Mouse (Mus musculus): ENCODE results near the gene Nol10. TPM values are rescaled to one million over a fixed set of nuclear protein-coding genes. Genes with fewer than 3 reads are reported as not detected.

The Nol10 gene
- polyA plus RNA-seq, 1 experiment from 2014 or later = 24.6 TPM

GRCm38 (mm10) chr12:17425254-17426169, 77.3 kb downstream of the Nol10 start:
- peaks cover 73% of the 10 kb centered on the region for H3K36me3 ChIP-seq
- no peak for ATAC-seq
- no peaks in the 10 kb centered on the region for H3K4me1 ChIP-seq (replicated peaks)
- H3K27ac ChIP-seq = no peak overlapping the region
- no peak overlapping the region for H3K4me2 ChIP-seq (replicated peaks)
- H3K27me3 ChIP-seq = no peaks in the 10 kb centered on the region
- H3K9ac ChIP-seq (replicated peaks) = no peak overlapping the region
- H3K9me3 ChIP-seq = no peaks in the 10 kb centered on the region
- H3K4me3 ChIP-seq (replicated peaks) = no peak overlapping the region
- WGBS = 88% methylated on average over 11 of the region's 11 CpGs

- H3K9me3 ChIP-seq = no peaks in the 10 kb centered on the region
- H3K27ac ChIP-seq = no peak overlapping the region
- H3K4me1 ChIP-seq (replicated peaks) = no peaks in the 10 kb centered on the region
- peaks cover 75% of the 10 kb centered on the region for H3K36me3 ChIP-seq
- no peak for ATAC-seq
- H3K4me3 ChIP-seq (replicated peaks) = no peak overlapping the region
- no peak overlapping the region for H3K4me2 ChIP-seq (replicated peaks)
- H3K9ac ChIP-seq (replicated peaks) = no peak overlapping the region
- 76% methylated on average over 3 of the region's 3 CpGs for WGBS
- H3K27me3 ChIP-seq = no peaks in the 10 kb centered on the region
These were observed 78.5 kb downstream of the Nol10 start for GRCm38 (mm10) chr12:17426735-17427134.

DNA sequence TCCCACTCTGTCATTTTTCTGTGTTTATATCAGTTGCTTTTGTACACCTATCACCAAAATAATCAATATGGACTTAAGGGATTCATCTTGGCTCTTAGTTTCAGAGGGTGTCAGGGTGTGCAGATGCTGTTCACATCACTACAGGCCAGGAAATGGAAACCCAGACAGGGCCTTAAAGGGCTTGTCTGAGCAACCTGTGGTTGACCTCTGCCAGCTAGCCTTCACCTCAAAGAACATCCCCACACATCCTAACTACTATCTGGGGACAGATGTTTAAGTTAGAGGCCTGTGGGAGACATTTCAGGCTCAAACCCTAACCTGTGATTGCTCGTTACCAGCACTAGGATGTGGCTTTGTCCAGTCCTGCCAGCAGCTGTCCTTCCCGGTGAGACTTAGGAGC, 82.3 kb downstream of the Nol10 start:
- H3K9ac ChIP-seq (replicated peaks) = no peak overlapping the region
- peaks cover 59% of the 10 kb centered on the region for H3K36me3 ChIP-seq
- H3K27me3 ChIP-seq = no peaks in the 10 kb centered on the region
- H3K27ac ChIP-seq = no peak overlapping the region
- 85% methylated on average over 2 of the region's 2 CpGs for WGBS
- H3K4me1 ChIP-seq (replicated peaks) = no peaks in the 10 kb centered on the region
- H3K4me3 ChIP-seq (replicated peaks) = no peak overlapping the region
- no peak for ATAC-seq
- H3K9me3 ChIP-seq = no peaks in the 10 kb centered on the region
- no peak overlapping the region for H3K4me2 ChIP-seq (replicated peaks)

DNA sequence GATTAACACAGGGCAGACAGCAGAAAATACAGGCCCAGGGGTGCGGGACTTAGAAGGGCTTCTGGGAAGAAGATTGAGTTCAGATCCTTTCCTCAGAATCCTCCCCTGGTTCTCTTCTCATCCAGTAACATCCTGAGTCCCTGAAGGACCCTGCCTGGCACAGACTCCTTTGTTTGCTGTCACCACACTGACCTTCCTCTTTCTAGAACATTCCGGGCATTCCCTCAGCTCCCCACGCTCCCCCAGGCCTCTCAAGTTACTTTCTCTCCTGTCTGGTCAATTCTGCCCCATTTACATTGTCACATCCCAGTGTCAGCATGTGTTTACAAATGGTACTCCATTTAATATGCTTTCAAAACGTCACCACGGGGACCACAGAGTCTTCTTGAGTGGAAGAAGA, 82.9 kb downstream of the Nol10 start:
- no peak overlapping the region for H3K9ac ChIP-seq (replicated peaks)
- H3K4me3 ChIP-seq (replicated peaks) = no peak overlapping the region
- no peak overlapping the region for H3K4me2 ChIP-seq (replicated peaks)
- H3K9me3 ChIP-seq = no peaks in the 10 kb centered on the region
- peaks cover 58% of the 10 kb centered on the region for H3K36me3 ChIP-seq
- 89% methylated on average over 5 of the region's 5 CpGs for WGBS
- no peak for ATAC-seq
- H3K27ac ChIP-seq = no peak overlapping the region
- H3K27me3 ChIP-seq = no peaks in the 10 kb centered on the region
- no peaks in the 10 kb centered on the region for H3K4me1 ChIP-seq (replicated peaks)

DNA sequence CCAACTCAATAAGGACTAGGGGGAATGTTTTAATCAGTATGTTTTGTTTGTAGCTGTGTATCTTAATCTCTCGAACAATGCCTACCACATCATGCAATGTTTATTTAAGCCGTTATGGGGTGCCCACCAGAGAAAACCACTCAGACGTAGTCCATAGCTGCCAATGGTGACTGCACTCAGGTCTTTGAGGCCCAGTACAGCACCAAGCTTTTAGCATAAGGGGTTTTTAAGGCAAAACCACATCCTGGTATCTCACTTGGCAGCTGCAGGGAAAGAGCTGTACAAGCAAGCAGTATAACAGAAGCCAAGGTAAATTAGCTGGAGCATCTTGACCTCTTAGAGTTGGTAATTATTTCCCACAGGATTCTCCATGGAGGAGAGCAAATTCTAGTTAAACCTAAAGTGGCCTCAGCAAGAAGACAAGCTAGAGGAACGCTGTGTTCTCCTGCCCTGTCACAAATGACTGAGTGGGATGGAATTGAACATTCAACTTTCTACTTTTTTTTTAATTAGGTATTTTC, 83.6 kb downstream of the Nol10 start:
- no peak overlapping the region for H3K4me3 ChIP-seq (replicated peaks)
- no peak for ATAC-seq
- no peak overlapping the region for H3K27ac ChIP-seq
- 85% methylated on average over 4 of the region's 4 CpGs for WGBS
- H3K27me3 ChIP-seq = no peaks in the 10 kb centered on the region
- H3K9ac ChIP-seq (replicated peaks) = no peak overlapping the region
- H3K4me2 ChIP-seq (replicated peaks) = no peak overlapping the region
- no peaks in the 10 kb centered on the region for H3K9me3 ChIP-seq
- H3K36me3 ChIP-seq = peaks cover 55% of the 10 kb centered on the region
- no peaks in the 10 kb centered on the region for H3K4me1 ChIP-seq (replicated peaks)

GRCm38 (mm10) chr12:17433712-17434111, 85.5 kb downstream of the Nol10 start:
- no peaks in the 10 kb centered on the region for H3K27me3 ChIP-seq
- H3K36me3 ChIP-seq = peaks cover 39% of the 10 kb centered on the region
- no peak overlapping the region for H3K4me2 ChIP-seq (replicated peaks)
- ATAC-seq = no peak
- WGBS = 92% methylated on average over 4 of the region's 4 CpGs
- H3K4me1 ChIP-seq (replicated peaks) = no peaks in the 10 kb centered on the region
- no peak overlapping the region for H3K4me3 ChIP-seq (replicated peaks)
- no peak overlapping the region for H3K27ac ChIP-seq
- no peak overlapping the region for H3K9ac ChIP-seq (replicated peaks)
- H3K9me3 ChIP-seq = no peaks in the 10 kb centered on the region

GRCm38 (mm10) chr12:17436471-17436870, 88.2 kb downstream of the Nol10 start:
- Histone ChIP-seq H3K4me3 (replicated peaks) (no peak overlapping the region), H3K27ac (no peak overlapping the region), H3K4me2 (replicated peaks) (no peak overlapping the region), H3K27me3 (no peaks in the 10 kb centered on the region), H3K9ac (replicated peaks) (no peak overlapping the region), H3K36me3 (peaks cover 15% of the 10 kb centered on the region), H3K9me3 (no peaks in the 10 kb centered on the region), H3K4me1 (replicated peaks) (no peaks in the 10 kb centered on the region)
- no peak for ATAC-seq
- WGBS = 85% methylated on average over 2 of the region's 2 CpGs

DNA sequence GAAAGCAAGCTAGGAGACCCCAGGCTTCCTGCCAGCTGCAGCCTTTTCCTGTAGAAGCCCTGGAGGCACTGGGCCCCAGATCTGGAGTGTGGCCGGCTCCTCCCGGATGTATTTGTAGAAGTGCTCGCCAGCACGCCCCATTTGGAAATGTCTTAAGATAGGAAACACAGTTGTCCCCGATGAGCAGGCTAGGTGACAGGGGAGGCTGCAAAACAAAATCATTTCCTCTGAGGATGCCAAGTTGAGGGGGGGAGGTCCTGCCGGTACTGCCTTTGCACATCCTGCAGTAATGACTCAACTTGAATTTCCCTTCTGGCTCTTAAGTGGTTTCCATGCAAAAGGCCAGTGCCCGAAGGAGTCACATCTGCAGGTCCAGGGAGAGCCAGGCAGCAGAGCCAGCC, 92.0 kb downstream of the Nol10 start:
- H3K4me3 ChIP-seq (replicated peaks) = no peak overlapping the region
- no peak overlapping the region for H3K27ac ChIP-seq
- H3K27me3 ChIP-seq = no peaks in the 10 kb centered on the region
- ATAC-seq = no peak
- no peaks in the 10 kb centered on the region for H3K9me3 ChIP-seq
- WGBS = 78% methylated on average over 7 of the region's 7 CpGs
- no peaks in the 10 kb centered on the region for H3K4me1 ChIP-seq (replicated peaks)
- 0 out of 2 replicates have a peak, but pooled peaks cover 5% of the 10 kb centered on the region for H3K36me3 ChIP-seq
- no peak overlapping the region for H3K9ac ChIP-seq (replicated peaks)
- H3K4me2 ChIP-seq (replicated peaks) = no peak overlapping the region

DNA sequence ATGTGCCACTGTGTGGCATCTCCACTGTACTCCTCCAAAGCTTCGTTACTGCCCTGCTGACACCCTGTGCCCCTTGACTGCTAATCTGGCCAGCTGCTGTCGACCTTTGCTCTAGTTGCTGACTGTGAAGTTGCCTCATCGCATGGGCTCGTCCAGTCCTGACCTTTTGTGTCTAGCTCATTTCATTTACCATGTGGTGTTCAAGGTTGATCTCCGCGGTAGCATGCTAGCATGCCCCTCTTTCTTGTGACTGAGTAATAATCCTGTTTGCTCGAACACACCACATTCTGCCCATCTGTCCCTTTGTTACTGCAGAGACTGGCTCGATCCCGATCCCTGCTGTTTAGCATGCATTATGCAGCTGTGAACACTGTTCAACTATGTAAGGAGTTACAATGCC, 93.2 kb downstream of the Nol10 start:
- H3K4me3 ChIP-seq (replicated peaks) = no peak overlapping the region
- no peaks in the 10 kb centered on the region for H3K9me3 ChIP-seq
- no peaks in the 10 kb centered on the region for H3K36me3 ChIP-seq
- no peaks in the 10 kb centered on the region for H3K4me1 ChIP-seq (replicated peaks)
- no peak overlapping the region for H3K27ac ChIP-seq
- no peaks in the 10 kb centered on the region for H3K27me3 ChIP-seq
- 26% methylated on average over 9 of the region's 9 CpGs for WGBS
- no peak overlapping the region for H3K4me2 ChIP-seq (replicated peaks)
- no peak overlapping the region for H3K9ac ChIP-seq (replicated peaks)
- peak; percentile 50; the same call in 1 of the 2 replicates for ATAC-seq

DNA sequence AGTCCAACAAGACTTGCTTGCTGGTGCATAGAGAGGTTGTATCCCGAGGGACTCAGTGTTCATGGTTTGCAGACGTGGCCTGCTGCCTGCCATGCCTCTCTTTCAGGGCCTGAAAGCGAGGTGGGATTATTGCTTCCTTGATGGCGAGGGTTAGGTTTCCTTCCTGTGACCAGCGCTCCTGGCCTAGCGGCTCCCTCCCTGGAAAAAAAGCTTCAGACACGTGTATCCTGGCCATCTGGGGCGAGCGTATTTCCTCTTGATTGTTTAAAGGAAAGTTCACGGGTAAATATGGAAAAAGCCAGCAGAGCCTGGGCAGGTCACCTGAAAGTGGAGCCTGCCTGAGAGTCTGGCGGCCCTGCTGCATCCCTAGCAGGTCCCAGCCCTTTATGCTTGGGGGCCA, 96.1 kb downstream of the Nol10 start:
- no peak overlapping the region for H3K4me3 ChIP-seq (replicated peaks)
- H3K9ac ChIP-seq (replicated peaks) = no peak overlapping the region
- WGBS = 74% methylated on average over 11 of the region's 11 CpGs
- no peaks in the 10 kb centered on the region for H3K27me3 ChIP-seq
- no peaks in the 10 kb centered on the region for H3K36me3 ChIP-seq
- no peak overlapping the region for H3K27ac ChIP-seq
- no peaks in the 10 kb centered on the region for H3K4me1 ChIP-seq (replicated peaks)
- no peak for ATAC-seq
- no peak overlapping the region for H3K4me2 ChIP-seq (replicated peaks)
- no peaks in the 10 kb centered on the region for H3K9me3 ChIP-seq

GRCm38 (mm10) chr12:17445251-17445650, 97.0 kb downstream of the Nol10 start:
- H3K4me1 ChIP-seq (replicated peaks) = no peaks in the 10 kb centered on the region
- H3K27me3 ChIP-seq = no peaks in the 10 kb centered on the region
- 92% methylated on average over 7 of the region's 7 CpGs for WGBS
- no peak overlapping the region for H3K4me3 ChIP-seq (replicated peaks)
- no peaks in the 10 kb centered on the region for H3K36me3 ChIP-seq
- no peaks in the 10 kb centered on the region for H3K9me3 ChIP-seq
- H3K9ac ChIP-seq (replicated peaks) = no peak overlapping the region
- no peak overlapping the region for H3K27ac ChIP-seq
- no peak overlapping the region for H3K4me2 ChIP-seq (replicated peaks)
- no peak for ATAC-seq

- WGBS = 82% methylated on average over 3 of the region's 3 CpGs
- Histone ChIP-seq H3K36me3 (no peaks in the 10 kb centered on the region), H3K9ac (replicated peaks) (no peak overlapping the region), H3K27ac (no peak overlapping the region), H3K4me2 (replicated peaks) (no peak overlapping the region), H3K4me3 (replicated peaks) (no peak overlapping the region), H3K9me3 (no peaks in the 10 kb centered on the region), H3K27me3 (no peaks in the 10 kb centered on the region), H3K4me1 (replicated peaks) (no peaks in the 10 kb centered on the region)
- ATAC-seq = no peak
These were observed 100.5 kb downstream of the Nol10 start for GRCm38 (mm10) chr12:17448781-17449180.

Data from midbrain, embryonic 13.5 days (tissue).